Mouse (Mus musculus) erythroblast, embryonic 14.5 days (primary cell): ENCODE data around the gene Csnk2a2.

Experiments
- GATA1 ChIP-seq: IDR thresholded peaks from 2 replicates; pipeline ENCODE4 v1.6.1; 2012; ENCODE audit warnings: low read length, inconsistent platforms, mixed read lengths
- TAL1 ChIP-seq: IDR thresholded peaks from 3 replicates; pipeline ENCODE4 v1.6.1; 2012; ENCODE audit warnings: low read length, inconsistent platforms, mixed read lengths

DNA sequence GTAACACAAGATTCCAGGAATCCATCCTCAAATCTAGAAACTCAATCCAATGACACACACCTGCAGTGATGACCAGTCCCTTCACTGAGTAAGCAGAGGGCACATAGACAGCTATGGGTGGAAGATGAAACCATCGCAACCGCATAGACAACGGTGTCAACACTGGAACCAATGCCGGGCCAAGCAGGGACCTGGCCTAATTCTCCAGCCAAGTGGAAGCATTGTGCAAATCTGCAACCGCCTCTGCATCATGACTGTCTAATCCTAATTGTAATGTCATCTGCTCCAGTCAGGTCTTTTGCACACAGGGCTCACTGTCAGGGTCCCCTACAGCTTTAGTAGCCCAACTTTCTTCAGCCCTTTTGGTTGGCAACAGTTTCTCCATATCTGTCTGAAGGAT, 10.6 kb upstream of the Csnk2a2 start:
- TF ChIP-seq GATA1 (no peak), TAL1 (no peak)
